Mouse (Mus musculus) heart, postnatal 0 days (tissue): Measurements from ENCODE around the gene Jak1. TPM values are rescaled to one million over a fixed set of nuclear protein-coding genes. Genes with fewer than 3 reads are reported as not detected.

ENCODE experiments used
- ATAC-seq: fragments of 200-750 bp; cut with Nextera tagmentation; 2 replicates; pipeline ENCODE4 v1.8.0; 2017; ENCODE audit warnings: low read depth, moderate number of reproducible peaks, moderate library complexity; ENCODE audit not compliant: insufficient read depth
- DNase-seq: peaks from one replicate; pipeline ENCODE4 v3.0.0-alpha.2; 2016; ENCODE audit warnings: low spot score
- H3K27ac ChIP-seq: fragments of 300-500 bp; sonication (generic); 2 replicates; pipeline ENCODE4 v1.5.1; 2014; ENCODE audit warnings: low read depth, mild to moderate bottlenecking
- H3K27me3 ChIP-seq: fragments of 300-500 bp; sonication (generic); 2 replicates; pipeline ENCODE4 v1.6.1; 2014; ENCODE audit warnings: low read length, mixed read lengths; ENCODE audit not compliant: control insufficient read depth, insufficient read depth
- H3K36me3 ChIP-seq: fragments of 300-500 bp; sonication (generic); replicated peaks from 2 replicates; pipeline ENCODE4 v1.6.1; 2014; ENCODE audit warnings: low read length, mixed read lengths; ENCODE audit not compliant: control insufficient read depth, insufficient read depth
- H3K4me1 ChIP-seq: fragments of 300-500 bp; sonication (generic); 2 replicates; pipeline ENCODE4 v1.6.1; 2014; ENCODE audit warnings: antibody characterized with exemption; ENCODE audit not compliant: control insufficient read depth, insufficient read depth
- H3K4me2 ChIP-seq: fragments of 300-500 bp; sonication (generic); 2 replicates; pipeline ENCODE4 v1.6.1; 2014; ENCODE audit warnings: low read depth, mild to moderate bottlenecking, low read length, moderate library complexity
- H3K4me3 ChIP-seq: fragments of 300-500 bp; sonication (generic); 2 replicates; pipeline ENCODE4 v1.5.1; 2014; ENCODE audit warnings: low read depth, low read length
- H3K9ac ChIP-seq: fragments of 300-500 bp; sonication (generic); replicated peaks from 2 replicates; pipeline ENCODE4 v1.6.1; 2014; ENCODE audit warnings: low read depth, low read length, mixed read lengths
- H3K9me3 ChIP-seq: fragments of 300-500 bp; sonication (generic); replicated peaks from 2 replicates; pipeline ENCODE4 v1.6.1; 2016; ENCODE audit warnings: low read length; ENCODE audit not compliant: control insufficient read depth
- CTCF ChIP-seq: IDR thresholded peaks from 2 replicates; pipeline ENCODE4 v1.5.1; 2016; ENCODE audit warnings: antibody characterized with exemption, control low read depth, low read depth
- EP300 ChIP-seq: IDR thresholded peaks from 2 replicates; pipeline ENCODE4 v1.6.1; 2016; ENCODE audit warnings: antibody characterized with exemption, low read depth
- WGBS: fragments of 180-500 bp; shearing (Covaris S2); extraction: QIAGEN DNeasy Blood & Tissue Kit; methylation state at CpG from one replicate; pipeline ENCODE4 v1.1.7; 2014; 5-methylcytosine and 5-hydroxymethylcytosine counted together
- polyA plus RNA-seq: library from polyadenylated mRNA; unstranded; fragments of >200 nt; fragmentation: Nextera tagmentation; extraction: Ambion mirVana; gene quantifications from 2 replicates; pipeline ENCODE4 v1.2.1, GENCODE M21; 2015
- total RNA-seq: library from RNA; depleted of rRNA; stranded (reverse); fragments of >200 nt; gene quantifications from 2 replicates; pipeline ENCODE4 v1.2.3, GENCODE M21; 2014; ENCODE audit warnings: low replicate concordance

Jak1 gene
- total and polyA plus RNA-seq, 2 experiments from 2014 or later, result 44.2 to 63.4 TPM

- Histone ChIP-seq H3K27ac (no peak overlapping the region), H3K4me1 (peaks cover 24% of the 10 kb centered on the region), H3K4me3 (no peak overlapping the region), H3K4me2 (no peak overlapping the region), H3K9ac (no peak overlapping the region), H3K36me3 (no peaks in the 10 kb centered on the region), H3K9me3 (no peaks in the 10 kb centered on the region), H3K27me3 (no peaks in the 10 kb centered on the region)
- ATAC-seq (no peak), DNase-seq (no peak)
- TF ChIP-seq EP300, result no peak
- WGBS, result 89% methylated on average over 1 of the region's 1 CpGs
These were observed 29.1 kb downstream of the Jak1 start for GRCm38 (mm10) chr4:101235964-101236363.

DNA sequence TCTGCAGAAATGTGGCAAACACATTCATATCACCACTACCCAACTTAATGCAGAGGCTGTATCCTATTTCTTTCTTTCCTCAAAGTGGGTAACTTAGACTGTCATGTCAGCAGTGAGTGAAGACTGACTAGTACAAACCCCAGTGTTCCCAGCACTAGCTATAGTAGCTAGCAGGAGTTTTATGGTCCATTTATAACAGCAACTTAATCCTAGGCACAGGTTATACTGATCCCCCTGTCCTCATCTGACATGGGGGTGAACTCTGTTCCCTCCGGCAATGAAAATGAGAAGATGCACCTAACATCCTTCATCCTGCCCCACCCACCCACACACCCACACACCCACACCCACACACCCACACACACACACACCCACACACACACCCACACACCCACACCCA is 30.3 kb downstream of the Jak1 start:
- H3K9me3 ChIP-seq, result no peaks in the 10 kb centered on the region
- DNase-seq, result no peak

GRCm38 (mm10) chr4:101234332-101234731 is 30.8 kb downstream of the Jak1 start:
- Histone ChIP-seq H3K36me3 (no peaks in the 10 kb centered on the region), H3K4me3 (no peak overlapping the region), H3K4me1 (peaks cover 24% of the 10 kb centered on the region), H3K27me3 (no peaks in the 10 kb centered on the region), H3K9ac (no peak overlapping the region; the same call in 1 of the 2 replicates), H3K4me2 (no peak overlapping the region), H3K27ac (peak overlapping the region; percentile 52; the same call in 1 of the 2 replicates), H3K9me3 (no peaks in the 10 kb centered on the region)
- WGBS, result 8% methylated on average over 1 of the region's 1 CpGs
- peak; percentile 67; the same call in 1 of the 2 replicates for ATAC-seq
- DNase-seq, result peak; percentile 63
- TF ChIP-seq CTCF (no peak), EP300 (no peak)

More for the DNA sequence above, 30.3 kb downstream of the Jak1 start:
- Histone ChIP-seq H3K4me1 (peaks cover 24% of the 10 kb centered on the region), H3K4me3 (no peak overlapping the region), H3K9ac (no peak overlapping the region), H3K4me2 (no peak overlapping the region), H3K27ac (peak overlapping the region; percentile 52; the same call in 1 of the 2 replicates), H3K36me3 (no peaks in the 10 kb centered on the region), H3K27me3 (no peaks in the 10 kb centered on the region)
- TF ChIP-seq EP300, result no peak
- no peak for TF ChIP-seq CTCF
- 71% methylated on average over 1 of the region's 1 CpGs for WGBS
- ATAC-seq, result no peak

GRCm38 (mm10) chr4:101230621-101231020 is 34.5 kb downstream of the Jak1 start:
- no peak for DNase-seq

DNA sequence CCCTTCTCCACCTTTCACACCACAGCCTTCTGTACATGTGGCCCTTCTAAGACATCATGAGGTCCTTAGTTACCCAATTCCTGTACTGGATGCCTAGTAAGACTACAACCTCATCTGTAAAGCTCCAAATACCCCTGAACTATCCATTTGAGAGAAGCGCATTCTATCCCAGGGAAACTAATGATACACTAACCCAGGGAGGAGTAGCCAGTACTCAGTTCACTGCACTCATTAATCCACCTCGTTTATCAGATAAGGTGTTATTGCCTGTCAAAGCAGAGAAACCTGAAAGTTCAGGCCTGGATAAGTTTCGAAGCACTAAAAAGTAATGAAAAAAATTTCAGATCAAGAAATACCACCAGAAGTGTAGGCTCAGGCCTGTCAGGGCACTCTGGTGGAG is 37.7 kb downstream of the Jak1 start:
- no peaks in the 10 kb centered on the region for H3K9me3 ChIP-seq
- WGBS, result 89% methylated on average over 3 of the region's 3 CpGs
- ATAC-seq, result no peak
- TF ChIP-seq EP300 (no peak), CTCF (no peak)
- H3K4me1 ChIP-seq, result peaks cover 5% of the 10 kb centered on the region; the same call in 1 of the 2 replicates
- no peak overlapping the region for H3K27ac ChIP-seq
- no peaks in the 10 kb centered on the region for H3K27me3 ChIP-seq
- H3K9ac ChIP-seq, result no peak overlapping the region
- H3K4me3 ChIP-seq, result no peak overlapping the region
- DNase-seq, result no peak
- no peaks in the 10 kb centered on the region for H3K36me3 ChIP-seq
- H3K4me2 ChIP-seq, result no peak overlapping the region

More at GRCm38 (mm10) chr4:101230621-101231020, 34.5 kb downstream of the Jak1 start:
- no peak overlapping the region for H3K9ac ChIP-seq
- no peaks in the 10 kb centered on the region for H3K36me3 ChIP-seq
- no peaks in the 10 kb centered on the region for H3K27me3 ChIP-seq
- no peak overlapping the region for H3K4me3 ChIP-seq
- no peak for TF ChIP-seq EP300
- TF ChIP-seq CTCF, result no peak
- 83% methylated on average over 2 of the region's 2 CpGs for WGBS
- H3K9me3 ChIP-seq, result no peaks in the 10 kb centered on the region
- ATAC-seq, result no peak
- no peak overlapping the region for H3K27ac ChIP-seq
- no peak overlapping the region for H3K4me2 ChIP-seq
- peaks cover 15% of the 10 kb centered on the region for H3K4me1 ChIP-seq

DNA sequence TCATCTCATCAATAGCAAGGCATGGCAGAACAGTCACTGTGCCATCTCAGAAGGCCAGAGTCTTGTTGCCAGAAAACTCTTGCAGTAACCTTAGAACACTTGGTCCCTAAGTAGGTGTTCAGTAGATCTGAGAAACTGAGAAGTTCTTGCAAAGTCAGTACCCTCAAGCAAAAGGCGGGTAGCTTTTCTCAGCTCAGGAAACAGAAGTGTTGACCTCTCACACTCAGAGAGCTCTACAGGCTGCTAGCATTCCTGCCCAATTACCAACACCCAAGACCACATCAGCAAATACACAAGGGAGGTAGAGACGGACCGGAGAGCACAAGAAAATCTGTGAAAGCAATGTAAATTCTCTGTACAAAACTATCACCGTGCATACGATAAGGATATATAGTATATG is 39.1 kb downstream of the Jak1 start:
- peaks cover 5% of the 10 kb centered on the region; the same call in 1 of the 2 replicates for H3K4me1 ChIP-seq
- no peak overlapping the region for H3K27ac ChIP-seq
- no peak for ATAC-seq
- 84% methylated on average over 5 of the region's 5 CpGs for WGBS
- no peak overlapping the region for H3K4me3 ChIP-seq
- DNase-seq, result no peak
- H3K9ac ChIP-seq, result no peak overlapping the region
- no peaks in the 10 kb centered on the region for H3K9me3 ChIP-seq
- no peaks in the 10 kb centered on the region for H3K27me3 ChIP-seq
- no peak overlapping the region for H3K4me2 ChIP-seq
- no peaks in the 10 kb centered on the region for H3K36me3 ChIP-seq
- TF ChIP-seq CTCF (no peak), EP300 (no peak)
